Mouse (Mus musculus) ES-E14 (cell line): Measurements from ENCODE around the gene Prepl. TPM values are rescaled to one million over a fixed set of nuclear protein-coding genes. Genes with fewer than 3 reads are reported as not detected.

Source experiments
- DNase-seq: peaks from one replicate; pipeline ENCODE4 v3.0.0-alpha.2; 2013; ENCODE audit warnings: low read depth, low spot score
- H3K27ac ChIP-seq: 2 replicates; pipeline ENCODE4 v1.5.1; 2012; ENCODE audit warnings: low read depth, mild to moderate bottlenecking, low read length, moderate library complexity, mixed read lengths; ENCODE audit not compliant: poor library complexity, insufficient read depth, severe bottlenecking
- H3K36me3 ChIP-seq: 2 replicates; pipeline ENCODE4 v1.6.1; 2012; ENCODE audit warnings: mild to moderate bottlenecking, low read length, moderate library complexity, mixed read lengths; ENCODE audit not compliant: control insufficient read depth, poor library complexity, insufficient read depth, severe bottlenecking
- H3K4me1 ChIP-seq, 2 experiments: fragments of 150-350 bp in 1 of 2; sonication (generic) in 1 of 2; 2 replicates each; pipeline ENCODE4 v1.6.1; 2012; ENCODE audit warnings: low read length in 2 of 2, mild to moderate bottlenecking in 1 of 2, mixed read lengths in 1 of 2; ENCODE audit not compliant: control insufficient read depth in 2 of 2, insufficient read depth in 2 of 2, poor library complexity in 1 of 2
- H3K4me3 ChIP-seq, 2 experiments: fragments of 150-350 bp in 1 of 2; sonication (generic) in 1 of 2; 2 replicates each; pipeline ENCODE4 v1.5.1; 2012; ENCODE audit warnings: low read length in 2 of 2, low read depth in 1 of 2, mild to moderate bottlenecking in 1 of 2, mixed read lengths in 1 of 2; ENCODE audit not compliant: insufficient read depth in 1 of 2, poor library complexity in 1 of 2, severe bottlenecking in 1 of 2
- H3K9ac ChIP-seq: 2 replicates; pipeline ENCODE4 v1.6.1; 2012; ENCODE audit warnings: low read depth, mild to moderate bottlenecking, low read length, mixed read lengths; ENCODE audit not compliant: poor library complexity, insufficient read depth, severe bottlenecking
- H3K9me3 ChIP-seq: fragments of 150-350 bp; sonication (generic); 2 replicates; pipeline ENCODE4 v1.6.1; 2012; ENCODE audit warnings: low read depth, mild to moderate bottlenecking, low read length; ENCODE audit not compliant: control insufficient read depth, insufficient read depth
- CHD2 ChIP-seq: IDR thresholded peaks from 2 replicates; pipeline ENCODE4 v1.6.1; 2014; ENCODE audit warnings: mild to moderate bottlenecking, low read depth, low read length, inconsistent platforms
- HCFC1 ChIP-seq: IDR thresholded peaks from 2 replicates; pipeline ENCODE4 v1.6.1; 2012; ENCODE audit warnings: low read length, inconsistent platforms, borderline replicate concordance; ENCODE audit not compliant: insufficient read depth
- MAFK ChIP-seq: IDR thresholded peaks from 2 replicates; pipeline ENCODE4 v1.6.1; 2014; ENCODE audit warnings: mild to moderate bottlenecking, low read depth, low read length, inconsistent platforms; ENCODE audit not compliant: insufficient read depth
- ZC3H11A ChIP-seq: IDR thresholded peaks from 2 replicates; pipeline ENCODE4 v1.6.1; 2012; ENCODE audit warnings: low read depth, mild to moderate bottlenecking, inconsistent platforms, low read length, borderline replicate concordance
- ZNF384 ChIP-seq: IDR thresholded peaks from 2 replicates; pipeline ENCODE4 v1.6.1; 2012; ENCODE audit warnings: low read depth, low read length, inconsistent platforms
- in situ Hi-C, 2 experiments: fragments of 600-800 bp; cut with MboI; formaldehyde crosslinking; loops; one replicate each; pipeline ENCODE4 v1.15.1; 2025; ENCODE audit warnings: low sequenced_read_pairs in 2 of 2, inconsistent platforms in 1 of 2; ENCODE audit not compliant: unreplicated experiment in 2 of 2
- total RNA-seq: library from RNA; depleted of rRNA; stranded (reverse); fragments of 300-350 nt; gene quantifications from 2 replicates; pipeline ENCODE4 v1.2.3, GENCODE M21; 2012

Prepl gene
- total RNA-seq, 1 experiment: 16.6 TPM

DNA sequence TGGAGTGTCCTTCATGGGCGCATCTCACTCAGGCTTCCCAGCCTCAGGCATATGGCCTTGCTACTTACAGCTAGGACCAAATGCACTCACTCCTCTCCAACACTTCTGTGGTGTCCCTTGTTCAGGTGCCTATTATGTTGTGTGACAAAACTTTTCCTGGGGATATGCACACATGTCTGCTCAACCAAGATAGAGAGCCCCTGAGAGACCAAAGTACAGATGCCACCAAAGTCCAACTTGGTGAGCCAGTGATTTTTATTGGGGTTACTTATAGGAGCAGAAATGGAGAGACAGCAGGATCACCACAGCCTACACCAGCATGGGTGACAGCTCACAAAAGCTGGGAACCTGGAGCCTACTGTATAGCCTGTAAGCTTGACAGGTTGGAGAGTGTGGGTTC, 20.6 kb upstream of the Prepl start:
- H3K9me3 ChIP-seq: no peaks in the 10 kb centered on the region
- no peak for TF ChIP-seq ZNF384
- no peaks in the 10 kb centered on the region; the same call in 1 of the 2 replicates for H3K36me3 ChIP-seq
- H3K9ac ChIP-seq: no peak overlapping the region
- in situ Hi-C loops: no loop called here
- no peak overlapping the region for H3K4me3 ChIP-seq
- no peak for DNase-seq
- H3K4me1 ChIP-seq: no peaks in the 10 kb centered on the region
- H3K27ac ChIP-seq: no peak overlapping the region

GRCm38 (mm10) chr17:85103310-85103709, 13.3 kb upstream of the Prepl start:
- DNase-seq: no peak
- in situ Hi-C loops: no loop called here

GRCm38 (mm10) chr17:85101751-85102150, 11.7 kb upstream of the Prepl start:
- in situ Hi-C loops: no loop called here
- H3K36me3 ChIP-seq: peaks cover 2% of the 10 kb centered on the region
- no peak overlapping the region; the same call in 1 of the 2 replicates for H3K27ac ChIP-seq
- TF ChIP-seq MAFK (no peak), ZNF384 (no peak), CHD2 (no peak), HCFC1 (no peak), ZC3H11A (no peak)
- H3K9me3 ChIP-seq: peaks cover 5% of the 10 kb centered on the region
- DNase-seq: no peak
- peaks cover 2 to 4% of the 10 kb centered on the region in 2 experiments; a peak in 3 of 4 replicates for H3K4me1 ChIP-seq
- H3K9ac ChIP-seq: no peak overlapping the region
- no peak overlapping the region for H3K4me3 ChIP-seq

More at GRCm38 (mm10) chr17:85103310-85103709, 13.3 kb upstream of the Prepl start:
- Histone ChIP-seq H3K9me3 (peaks cover 5% of the 10 kb centered on the region), H3K4me3 (no peak overlapping the region), H3K36me3 (peaks cover 2% of the 10 kb centered on the region; the same call in 1 of the 2 replicates), H3K27ac (no peak overlapping the region), H3K9ac (no peak overlapping the region), H3K4me1 (peaks cover 2 to 4% of the 10 kb centered on the region in 2 experiments; a peak in 3 of 4 replicates)
- TF ChIP-seq HCFC1: no peak

GRCm38 (mm10) chr17:85100232-85100631, 10.2 kb upstream of the Prepl start:
- H3K4me1 ChIP-seq: peaks cover 2 to 4% of the 10 kb centered on the region in 2 experiments; a peak in 3 of 4 replicates
- DNase-seq: no peak
- TF ChIP-seq ZC3H11A (no peak), CHD2 (no peak), MAFK (no peak)
- peak overlapping the region; percentile 60; the same call in 1 of the 2 replicates for H3K27ac ChIP-seq
- H3K36me3 ChIP-seq: peaks cover 2% of the 10 kb centered on the region
- no peak overlapping the region for H3K4me3 ChIP-seq
- peaks cover 5% of the 10 kb centered on the region for H3K9me3 ChIP-seq
- H3K9ac ChIP-seq: no peak overlapping the region
- in situ Hi-C loops: no loop called here

GRCm38 (mm10) chr17:85098677-85099323, 8.8 kb upstream of the Prepl start:
- in situ Hi-C loops: no loop called here

More at GRCm38 (mm10) chr17:85098677-85099323, 8.8 kb upstream of the Prepl start:
- no peak for DNase-seq
- peaks cover 5% of the 10 kb centered on the region for H3K9me3 ChIP-seq
- no peak overlapping the region for H3K4me3 ChIP-seq
- peak overlapping the region; percentile 56 for H3K27ac ChIP-seq
- no peak overlapping the region for H3K9ac ChIP-seq
- H3K36me3 ChIP-seq: peaks cover 2% of the 10 kb centered on the region
- TF ChIP-seq MAFK (peak; percentile 94), CHD2 (no peak), ZC3H11A (no peak), ZNF384 (no peak), HCFC1 (no peak)
- peaks cover 2 to 4% of the 10 kb centered on the region in 2 experiments; a peak in 3 of 4 replicates for H3K4me1 ChIP-seq
